Mouse (Mus musculus): Measurements from ENCODE around the gene Aloxe3. TPM values are rescaled to one million over a fixed set of nuclear protein-coding genes. Genes with fewer than 3 reads are reported as not detected.

Aloxe3 gene
- total RNA-seq, 1 experiment: 0.49 TPM

- TF ChIP-seq MAFK (IDR thresholded peaks at IDR 0.05; ENCODE audit: insufficient read depth, low read depth, low read length) (no peak), ZC3H11A (IDR thresholded peaks at IDR 0.05; ENCODE audit: borderline replicate concordance, low read depth, low read length) (no peak), ZNF384 (IDR thresholded peaks at IDR 0.05; ENCODE audit: low read depth, low read length) (no peak), HCFC1 (IDR thresholded peaks at IDR 0.05; ENCODE audit: borderline replicate concordance, insufficient read depth, low read length) (no peak), CHD2 (IDR thresholded peaks at IDR 0.05; ENCODE audit: low read depth, low read length) (no peak)
These were observed 45.4 kb upstream of the Aloxe3 start for GRCm38 (mm10) chr11:69080102-69080854.

GRCm38 (mm10) chr11:69080855-69081222 is 44.9 kb upstream of the Aloxe3 start:
- in situ Hi-C loops (cut with MboI; ENCODE audit: low sequenced_read_pairs in 2 of 2, unreplicated experiment in 2 of 2): no loop called here
- Histone ChIP-seq H3K9ac (ENCODE audit: insufficient read depth, low read depth, low read length, poor library complexity, severe bottlenecking) (no peak overlapping the region), H3K36me3 (ENCODE audit: control insufficient read depth, insufficient read depth, low read length, poor library complexity, severe bottlenecking) (no peaks in the 10 kb centered on the region), H3K9me3 (ENCODE audit: control insufficient read depth, insufficient read depth, low read depth, low read length) (no peaks in the 10 kb centered on the region), H3K4me3 (ENCODE audit: insufficient read depth in 1 of 2, low read depth in 1 of 2, low read length in 2 of 2, poor library complexity in 1 of 2, severe bottlenecking in 1 of 2) (no peak overlapping the region), H3K27ac (ENCODE audit: insufficient read depth, low read depth, low read length, poor library complexity, severe bottlenecking) (no peak overlapping the region), H3K4me1 (ENCODE audit: control insufficient read depth in 2 of 2, insufficient read depth in 2 of 2, low read length in 2 of 2, poor library complexity in 1 of 2) (peaks cover 0 to 8% of the 10 kb centered on the region in 2 experiments; a peak in 1 of 4 replicates)
- no peak for DNase-seq (ENCODE audit: low read depth, low spot score)
- TF ChIP-seq MAFK (IDR thresholded peaks at IDR 0.05; ENCODE audit: insufficient read depth, low read depth, low read length) (no peak), ZC3H11A (IDR thresholded peaks at IDR 0.05; ENCODE audit: borderline replicate concordance, low read depth, low read length) (no peak), HCFC1 (IDR thresholded peaks at IDR 0.05; ENCODE audit: borderline replicate concordance, insufficient read depth, low read length) (no peak), CHD2 (IDR thresholded peaks at IDR 0.05; ENCODE audit: low read depth, low read length) (no peak), ZNF384 (IDR thresholded peaks at IDR 0.05; ENCODE audit: low read depth, low read length) (no peak)

More at GRCm38 (mm10) chr11:69080102-69080854, 45.4 kb upstream of the Aloxe3 start:
- no peaks in the 10 kb centered on the region for H3K36me3 ChIP-seq (ENCODE audit: control insufficient read depth, insufficient read depth, low read length, poor library complexity, severe bottlenecking)
- no peak for DNase-seq (ENCODE audit: low read depth, low spot score)
- no peak overlapping the region for H3K4me3 ChIP-seq (ENCODE audit: insufficient read depth in 1 of 2, low read depth in 1 of 2, low read length in 2 of 2, poor library complexity in 1 of 2, severe bottlenecking in 1 of 2)
- no peaks in the 10 kb centered on the region for H3K9me3 ChIP-seq (ENCODE audit: control insufficient read depth, insufficient read depth, low read depth, low read length)
- in situ Hi-C loops (cut with MboI; ENCODE audit: low sequenced_read_pairs in 2 of 2, unreplicated experiment in 2 of 2): no loop called here
- H3K4me1 ChIP-seq (ENCODE audit: control insufficient read depth in 2 of 2, insufficient read depth in 2 of 2, low read length in 2 of 2, poor library complexity in 1 of 2): peaks cover 0 to 7% of the 10 kb centered on the region in 2 experiments; a peak in 1 of 4 replicates
- H3K27ac ChIP-seq (ENCODE audit: insufficient read depth, low read depth, low read length, poor library complexity, severe bottlenecking): no peak overlapping the region
- no peak overlapping the region for H3K9ac ChIP-seq (ENCODE audit: insufficient read depth, low read depth, low read length, poor library complexity, severe bottlenecking)

- no peaks in the 10 kb centered on the region for H3K36me3 ChIP-seq (ENCODE audit: control insufficient read depth, insufficient read depth, low read length, poor library complexity, severe bottlenecking)
- no peaks in the 10 kb centered on the region for H3K9me3 ChIP-seq (ENCODE audit: control insufficient read depth, insufficient read depth, low read depth, low read length)
- H3K9ac ChIP-seq (ENCODE audit: insufficient read depth, low read depth, low read length, poor library complexity, severe bottlenecking): no peak overlapping the region
- no peak for DNase-seq (ENCODE audit: low read depth, low spot score)
- in situ Hi-C loops (cut with MboI; ENCODE audit: low sequenced_read_pairs in 2 of 2, unreplicated experiment in 2 of 2): no loop called here
- TF ChIP-seq CHD2 (IDR thresholded peaks at IDR 0.05; ENCODE audit: low read depth, low read length) (no peak), HCFC1 (IDR thresholded peaks at IDR 0.05; ENCODE audit: borderline replicate concordance, insufficient read depth, low read length) (no peak)
- H3K4me3 ChIP-seq (ENCODE audit: insufficient read depth in 1 of 2, low read depth in 1 of 2, low read length in 2 of 2, poor library complexity in 1 of 2, severe bottlenecking in 1 of 2): no peak overlapping the region
- H3K4me1 ChIP-seq (ENCODE audit: control insufficient read depth in 2 of 2, insufficient read depth in 2 of 2, low read length in 2 of 2, poor library complexity in 1 of 2): peaks cover 0 to 12% of the 10 kb centered on the region in 2 experiments; a peak in 1 of 4 replicates
- no peak overlapping the region for H3K27ac ChIP-seq (ENCODE audit: insufficient read depth, low read depth, low read length, poor library complexity, severe bottlenecking)
These were observed 44.1 kb upstream of the Aloxe3 start for GRCm38 (mm10) chr11:69081613-69082012.

GRCm38 (mm10) chr11:69085608-69086007 is 40.1 kb upstream of the Aloxe3 start:
- Histone ChIP-seq H3K4me1 (ENCODE audit: control insufficient read depth in 2 of 2, insufficient read depth in 2 of 2, low read length in 2 of 2, poor library complexity in 1 of 2) (peaks cover 0 to 19% of the 10 kb centered on the region in 2 experiments; a peak in 1 of 4 replicates), H3K9ac (ENCODE audit: insufficient read depth, low read depth, low read length, poor library complexity, severe bottlenecking) (no peak overlapping the region), H3K9me3 (ENCODE audit: control insufficient read depth, insufficient read depth, low read depth, low read length) (no peaks in the 10 kb centered on the region), H3K4me3 (ENCODE audit: insufficient read depth in 1 of 2, low read depth in 1 of 2, low read length in 2 of 2, poor library complexity in 1 of 2, severe bottlenecking in 1 of 2) (no peak overlapping the region), H3K36me3 (ENCODE audit: control insufficient read depth, insufficient read depth, low read length, poor library complexity, severe bottlenecking) (no peaks in the 10 kb centered on the region), H3K27ac (ENCODE audit: insufficient read depth, low read depth, low read length, poor library complexity, severe bottlenecking) (no peak overlapping the region)
- DNase-seq (ENCODE audit: low read depth, low spot score): no peak
- in situ Hi-C loops (cut with MboI; ENCODE audit: low sequenced_read_pairs in 2 of 2, unreplicated experiment in 2 of 2): no loop called here
- TF ChIP-seq ZC3H11A (IDR thresholded peaks at IDR 0.05; ENCODE audit: borderline replicate concordance, low read depth, low read length): no peak
- TF ChIP-seq CHD2 (IDR thresholded peaks at IDR 0.05; ENCODE audit: low read depth, low read length): no peak

- H3K4me3 ChIP-seq (ENCODE audit: insufficient read depth in 1 of 2, low read depth in 1 of 2, low read length in 2 of 2, poor library complexity in 1 of 2, severe bottlenecking in 1 of 2): no peak overlapping the region
- no peak overlapping the region for H3K9ac ChIP-seq (ENCODE audit: insufficient read depth, low read depth, low read length, poor library complexity, severe bottlenecking)
- in situ Hi-C loops (cut with MboI; ENCODE audit: low sequenced_read_pairs in 2 of 2, unreplicated experiment in 2 of 2): no loop called here
- peaks cover 0 to 20% of the 10 kb centered on the region in 2 experiments; a peak in 1 of 4 replicates for H3K4me1 ChIP-seq (ENCODE audit: control insufficient read depth in 2 of 2, insufficient read depth in 2 of 2, low read length in 2 of 2, poor library complexity in 1 of 2)
- TF ChIP-seq MAFK (IDR thresholded peaks at IDR 0.05; ENCODE audit: insufficient read depth, low read depth, low read length) (no peak), HCFC1 (IDR thresholded peaks at IDR 0.05; ENCODE audit: borderline replicate concordance, insufficient read depth, low read length) (no peak), ZC3H11A (IDR thresholded peaks at IDR 0.05; ENCODE audit: borderline replicate concordance, low read depth, low read length) (no peak), ZNF384 (IDR thresholded peaks at IDR 0.05; ENCODE audit: low read depth, low read length) (no peak), CHD2 (IDR thresholded peaks at IDR 0.05; ENCODE audit: low read depth, low read length) (no peak)
- no peaks in the 10 kb centered on the region for H3K9me3 ChIP-seq (ENCODE audit: control insufficient read depth, insufficient read depth, low read depth, low read length)
- DNase-seq (ENCODE audit: low read depth, low spot score): no peak
- H3K27ac ChIP-seq (ENCODE audit: insufficient read depth, low read depth, low read length, poor library complexity, severe bottlenecking): no peak overlapping the region
- peaks cover 1% of the 10 kb centered on the region; the same call in 1 of the 2 replicates for H3K36me3 ChIP-seq (ENCODE audit: control insufficient read depth, insufficient read depth, low read length, poor library complexity, severe bottlenecking)
These were observed 39.3 kb upstream of the Aloxe3 start for GRCm38 (mm10) chr11:69086390-69086789.

All from ES-E14 (cell line).